32 mouse cellular contexts compared by ENCODE assay signal in the genomic region with DNA sequence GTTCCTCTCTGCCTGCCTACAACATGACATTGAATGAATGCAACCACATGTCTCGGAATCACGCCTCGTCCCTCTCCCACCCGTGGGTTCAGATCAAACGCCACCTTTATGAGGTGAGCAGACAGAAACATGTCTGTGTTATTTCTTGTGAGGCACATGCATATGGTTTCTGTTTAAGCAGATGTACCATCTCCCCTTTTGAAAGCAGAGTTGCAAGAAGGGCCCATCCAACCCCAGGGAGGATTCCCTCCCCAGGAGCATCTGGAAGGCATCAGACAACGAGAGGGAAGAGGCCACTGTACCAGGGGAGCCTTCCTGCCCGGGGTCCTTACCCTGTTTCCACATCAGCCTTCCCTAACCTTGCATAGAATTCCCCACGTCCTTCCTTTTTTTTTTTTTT. TPM values are rescaled to one million over a fixed set of nuclear protein-coding genes. Genes with fewer than 3 reads are reported as not detected.
"Had no signal": no experiment of that assay in that cellular context is flagged by ENCODE, and none has a peak within 500 bp of the region (broad histone marks: within the 10 kb centered on the region; RNA-seq: fewer than 3 reads in every experiment).

No protein-coding gene starts in this region.

- DNase-seq: gastrocnemius, postnatal 14 days; gastrocnemius, postnatal 36 days; heart, adult 18-20 months; heart, postnatal 10 days; heart, postnatal 4 days; kidney, adult 18-20 months; kidney, adult 8-10 months; kidney, postnatal 10 days; kidney, postnatal 25 days; kidney, postnatal 4 days; liver; liver, embryonic 13.5 days had no signal

- H3K4me3 ChIP-seq: heart, embryonic 10.5 days; heart, embryonic 12.5 days; hindbrain, embryonic 10.5 days; hindbrain, embryonic 12.5 days; intestine, embryonic 15.5 days; layer of hippocampus, adult 2 months; left cerebral cortex, adult 2 months; limb, embryonic 10.5 days; limb, embryonic 12.5 days; liver, embryonic 13.5 days; liver, embryonic 15.5 days had no signal

- ATAC-seq: hindbrain, embryonic 16.5 days; inflammation-experienced regulatory T-cells, adult 6 months; intestine, embryonic 15.5 days; intestine, postnatal 0 days had no signal

- H3K9ac ChIP-seq: heart, embryonic 12.5 days; hindbrain, embryonic 12.5 days; hindbrain, embryonic 14.5 days; intestine, embryonic 15.5 days; limb, embryonic 12.5 days; liver, embryonic 13.5 days; liver, embryonic 15.5 days had no signal

- H3K27me3 ChIP-seq: heart, embryonic 12.5 days; hindbrain, embryonic 12.5 days; intestine, embryonic 15.5 days; limb, embryonic 12.5 days; liver, embryonic 13.5 days; liver, embryonic 15.5 days had no signal

- H3K27ac ChIP-seq: heart, embryonic 10.5 days; hindbrain, embryonic 10.5 days; hindbrain, embryonic 12.5 days; hindbrain, embryonic 14.5 days; intestine, embryonic 15.5 days; layer of hippocampus, adult 2 months; left cerebral cortex, adult 2 months; limb, embryonic 12.5 days; liver, embryonic 13.5 days; liver, embryonic 15.5 days had no signal

- H3K4me2 ChIP-seq: heart, embryonic 12.5 days; hindbrain, embryonic 12.5 days; hindbrain, embryonic 14.5 days; intestine, embryonic 15.5 days; limb, embryonic 12.5 days; liver, embryonic 11.5 days; liver, embryonic 13.5 days; liver, embryonic 15.5 days had no signal

- H3K36me3 ChIP-seq: heart, embryonic 10.5 days; heart, embryonic 12.5 days; hindbrain, embryonic 10.5 days; hindbrain, embryonic 12.5 days; intestine, embryonic 15.5 days; limb, embryonic 10.5 days; limb, embryonic 12.5 days; liver, embryonic 13.5 days; liver, embryonic 15.5 days had no signal

- H3K9me3 ChIP-seq: heart, embryonic 10.5 days; heart, embryonic 12.5 days; hindbrain, embryonic 12.5 days; intestine, embryonic 15.5 days; limb, embryonic 10.5 days; liver, embryonic 13.5 days; liver, embryonic 15.5 days had no signal

- H3K4me1 ChIP-seq: heart, embryonic 10.5 days; heart, embryonic 12.5 days; hindbrain, embryonic 10.5 days; hindbrain, embryonic 12.5 days; intestine, embryonic 15.5 days; limb, embryonic 12.5 days; liver, embryonic 13.5 days; liver, embryonic 15.5 days had no signal

RNA-seq across cellular contexts. Expression of a gene that starts 40.7 kb away (rescaled TPM):
- total RNA-seq: gastrocnemius, postnatal 14 days; gastrocnemius, postnatal 36 days; heart, adult 18-20 months; heart, postnatal 10 days; heart, postnatal 4 days; layer of hippocampus, adult 2 months; layer of hippocampus, postnatal 25 days; left cerebral cortex, adult 2 months; left cerebral cortex, postnatal 14 days had no signal
- polyA plus RNA-seq: heart, embryonic 10.5 days; heart, embryonic 12.5 days; heart, embryonic 14.5 days; heart, embryonic 16.5 days; hindbrain, embryonic 10.5 days; hindbrain, embryonic 12.5 days; hindbrain, embryonic 14.5 days; inflammation-experienced regulatory T-cells, adult 6 months; intestine, postnatal 0 days; kidney, embryonic 14.5 days; liver, embryonic 11.5 days; liver, embryonic 13.5 days had no signal
